ENCODE assay signal across 24 mouse cellular contexts in genomic region chr5:143871547-143872169, GRCm38 (mm10). TPM values are rescaled to one million over a fixed set of nuclear protein-coding genes. Genes with fewer than 3 reads are reported as not detected.
DNase-seq lines count a peak whose midpoint lies in the region; ATAC-seq lines count a peak whose summit lies in the region.
"Had no signal": no experiment of that assay in that cellular context is flagged by ENCODE, and none has a peak within 500 bp of the region (broad histone marks: within the 10 kb centered on the region; RNA-seq: fewer than 3 reads in every experiment).

No protein-coding gene starts in this region.

- DNase-seq in embryonic facial prominence, embryonic 14.5 days (ENCODE audit: low spot score) = peak; percentile 34
- DNase-seq in embryonic facial prominence, embryonic 10.5 days (ENCODE audit: low spot score) = no peak
- DNase-seq in spleen, postnatal 36 days (ENCODE audit: low spot score in 2 of 2) = peak; percentile 30 to 33
- no peak for DNase-seq in spleen, adult 12 weeks (ENCODE audit: low spot score)
- no peak for DNase-seq in midbrain, embryonic 11.5 days (ENCODE audit: low spot score, missing footprints)
- no peak for DNase-seq in adrenal gland, postnatal 14 days
- no peak for DNase-seq in urinary bladder, postnatal 10 days (ENCODE audit: low spot score)
- DNase-seq: adrenal gland, postnatal 10 days; cerebellum, adult 18-20 months; cerebellum, adult 9-11 months; cerebellum, postnatal 36 days; gastrocnemius, postnatal 10 days; heart, adult 2 months; heart, postnatal 14 days had no signal

- no peak overlapping the region for H3K4me3 ChIP-seq in embryonic facial prominence, embryonic 14.5 days (ENCODE audit: low read depth, low read length)
- H3K4me3 ChIP-seq in embryonic facial prominence, embryonic 10.5 days = no peak overlapping the region
- H3K4me3 ChIP-seq in limb, embryonic 15.5 days = no peak overlapping the region
- H3K4me3 ChIP-seq in midbrain, embryonic 11.5 days (ENCODE audit: low read depth, low read length) = no peak overlapping the region
- H3K4me3 ChIP-seq: embryonic facial prominence, embryonic 15.5 days; forebrain, embryonic 12.5 days; heart, adult 2 months; heart, embryonic 15.5 days; hindbrain, embryonic 13.5 days had no signal

- no peaks in the 10 kb centered on the region for H3K27me3 ChIP-seq in embryonic facial prominence, embryonic 14.5 days (replicated peaks; ENCODE audit: control insufficient read depth, insufficient read depth, low read length)
- no peaks in the 10 kb centered on the region for H3K27me3 ChIP-seq in embryonic facial prominence, embryonic 10.5 days (replicated peaks; ENCODE audit: low read depth, poor library complexity, severe bottlenecking)
- H3K27me3 ChIP-seq in limb, embryonic 15.5 days = no peaks in the 10 kb centered on the region
- no peaks in the 10 kb centered on the region for H3K27me3 ChIP-seq in midbrain, embryonic 11.5 days (ENCODE audit: control insufficient read depth, insufficient read depth, low read length)
- H3K27me3 ChIP-seq: embryonic facial prominence, embryonic 15.5 days; forebrain, embryonic 12.5 days; heart, embryonic 15.5 days; hindbrain, embryonic 13.5 days had no signal

- 70% methylated on average over 11 of the region's 11 CpGs for WGBS in embryonic facial prominence, embryonic 14.5 days
- 90% methylated on average over 11 of the region's 11 CpGs for WGBS in embryonic facial prominence, embryonic 10.5 days
- 65% methylated on average over 11 of the region's 11 CpGs for WGBS in limb, embryonic 15.5 days
- WGBS in midbrain, embryonic 11.5 days = 87% methylated on average over 11 of the region's 11 CpGs

- H3K9ac ChIP-seq in embryonic facial prominence, embryonic 14.5 days (ENCODE audit: low read depth, low read length) = no peak overlapping the region
- no peak overlapping the region for H3K9ac ChIP-seq in limb, embryonic 15.5 days
- H3K9ac ChIP-seq in midbrain, embryonic 11.5 days (ENCODE audit: low read length) = no peak overlapping the region
- H3K9ac ChIP-seq: embryonic facial prominence, embryonic 15.5 days; forebrain, embryonic 12.5 days; heart, embryonic 15.5 days; hindbrain, embryonic 13.5 days had no signal

- no peaks in the 10 kb centered on the region for H3K9me3 ChIP-seq in embryonic facial prominence, embryonic 14.5 days (ENCODE audit: control insufficient read depth, low read length)
- H3K9me3 ChIP-seq in embryonic facial prominence, embryonic 10.5 days = no peaks in the 10 kb centered on the region
- no peaks in the 10 kb centered on the region for H3K9me3 ChIP-seq in limb, embryonic 15.5 days
- no peaks in the 10 kb centered on the region for H3K9me3 ChIP-seq in midbrain, embryonic 11.5 days (ENCODE audit: control insufficient read depth, low read length)
- H3K9me3 ChIP-seq: embryonic facial prominence, embryonic 15.5 days; forebrain, embryonic 12.5 days; heart, embryonic 15.5 days; hindbrain, embryonic 13.5 days had no signal

- H3K4me2 ChIP-seq in embryonic facial prominence, embryonic 14.5 days (ENCODE audit: low read depth, low read length) = no peak overlapping the region
- H3K4me2 ChIP-seq in limb, embryonic 15.5 days = no peak overlapping the region
- H3K4me2 ChIP-seq in midbrain, embryonic 11.5 days = no peak overlapping the region
- H3K4me2 ChIP-seq: embryonic facial prominence, embryonic 15.5 days; forebrain, embryonic 12.5 days; heart, embryonic 11.5 days; heart, embryonic 15.5 days; hindbrain, embryonic 13.5 days had no signal

- ATAC-seq in embryonic facial prominence, embryonic 14.5 days (ENCODE audit: low read depth) = peak; percentile 44; the same call in 1 of the 2 replicates
- no peak for ATAC-seq in limb, embryonic 15.5 days (ENCODE audit: insufficient number of reproducible peaks, low FRiP score, low TSS enrichment, low read depth)
- no peak for ATAC-seq in midbrain, embryonic 11.5 days (ENCODE audit: low FRiP score)
- ATAC-seq: forebrain, embryonic 16.5 days; hindbrain, postnatal 0 days had no signal

- peaks cover 44% of the 10 kb centered on the region for H3K36me3 ChIP-seq in embryonic facial prominence, embryonic 14.5 days (ENCODE audit: control insufficient read depth, insufficient read depth, low read length)
- H3K36me3 ChIP-seq in embryonic facial prominence, embryonic 10.5 days (replicated peaks) = peaks cover 52% of the 10 kb centered on the region
- peaks cover 36% of the 10 kb centered on the region for H3K36me3 ChIP-seq in limb, embryonic 15.5 days
- H3K36me3 ChIP-seq in midbrain, embryonic 11.5 days (ENCODE audit: control insufficient read depth, insufficient read depth, low read length) = peaks cover 4% of the 10 kb centered on the region; the same call in 1 of the 2 replicates

- H3K4me1 ChIP-seq in embryonic facial prominence, embryonic 14.5 days (ENCODE audit: control insufficient read depth, insufficient read depth, low read length) = no peaks in the 10 kb centered on the region
- no peaks in the 10 kb centered on the region for H3K4me1 ChIP-seq in embryonic facial prominence, embryonic 10.5 days
- no peaks in the 10 kb centered on the region for H3K4me1 ChIP-seq in limb, embryonic 15.5 days
- H3K4me1 ChIP-seq in midbrain, embryonic 11.5 days (ENCODE audit: control insufficient read depth, insufficient read depth, low read length) = no peaks in the 10 kb centered on the region
- H3K4me1 ChIP-seq: embryonic facial prominence, embryonic 15.5 days; forebrain, embryonic 12.5 days; heart, embryonic 15.5 days; hindbrain, embryonic 13.5 days had no signal

- no peak overlapping the region for H3K27ac ChIP-seq in embryonic facial prominence, embryonic 14.5 days (replicated peaks; ENCODE audit: low read depth, low read length)
- H3K27ac ChIP-seq in embryonic facial prominence, embryonic 10.5 days (replicated peaks) = no peak overlapping the region
- H3K27ac ChIP-seq in limb, embryonic 15.5 days = peak overlapping the region; percentile 63
- no peak overlapping the region for H3K27ac ChIP-seq in midbrain, embryonic 11.5 days (ENCODE audit: low read depth, low read length)
- H3K27ac ChIP-seq: embryonic facial prominence, embryonic 15.5 days; forebrain, embryonic 12.5 days; heart, adult 2 months; heart, embryonic 15.5 days; hindbrain, embryonic 13.5 days; hindbrain, postnatal 0 days had no signal

RNA-seq across cellular contexts. Expression of gene Ankrd61, which starts 25.8 kb away (rescaled TPM):
- polyA plus RNA-seq in embryonic facial prominence, embryonic 14.5 days (2014; fragmentation: Nextera tagmentation; extraction: Ambion mirVana) = 0.18 TPM in 1 of 2 replicates, not detected in the other
- polyA plus RNA-seq in embryonic facial prominence, embryonic 10.5 days (2016; fragmentation: Nextera tagmentation; extraction: Ambion mirVana) = 0.21 and 0.37 TPM in 2 replicates
- 0.30 and 0.51 TPM in 2 replicates for polyA plus RNA-seq in limb, embryonic 15.5 days (2015; fragmentation: Nextera tagmentation; extraction: Ambion mirVana)
- polyA plus RNA-seq in midbrain, embryonic 11.5 days (2014; fragmentation: Nextera tagmentation; extraction: Ambion mirVana) = 0.12 and 0.17 TPM in 2 replicates
- total RNA-seq in adrenal gland, postnatal 14 days (2021) = not detected in 2 replicates
- total RNA-seq: adrenal gland, postnatal 10 days; gastrocnemius, postnatal 10 days; heart, adult 2 months; heart, postnatal 14 days; hindbrain, postnatal 0 days had no signal

RNA-seq across cellular contexts. Expression of gene Aimp2, which starts 38.0 kb away (rescaled TPM):
- 100 and 102 TPM in 2 replicates for polyA plus RNA-seq in embryonic facial prominence, embryonic 14.5 days (2014; fragmentation: Nextera tagmentation; extraction: Ambion mirVana)
- polyA plus RNA-seq in embryonic facial prominence, embryonic 10.5 days (2016; fragmentation: Nextera tagmentation; extraction: Ambion mirVana) = 136 and 144 TPM in 2 replicates
- polyA plus RNA-seq in limb, embryonic 15.5 days (2015; fragmentation: Nextera tagmentation; extraction: Ambion mirVana) = 99.5 and 111 TPM in 2 replicates
- 99.5 and 101 TPM in 2 replicates for polyA plus RNA-seq in midbrain, embryonic 11.5 days (2014; fragmentation: Nextera tagmentation; extraction: Ambion mirVana)
- 33.5 and 41.5 TPM in 2 replicates for total RNA-seq in adrenal gland, postnatal 14 days (2021)

RNA-seq across cellular contexts. Expression of gene Pms2, which starts 38.1 kb away (rescaled TPM):
- polyA plus RNA-seq in embryonic facial prominence, embryonic 14.5 days (2014; fragmentation: Nextera tagmentation; extraction: Ambion mirVana) = 20.9 and 23.3 TPM in 2 replicates
- 36.9 and 41.0 TPM in 2 replicates for polyA plus RNA-seq in embryonic facial prominence, embryonic 10.5 days (2016; fragmentation: Nextera tagmentation; extraction: Ambion mirVana)
- polyA plus RNA-seq in limb, embryonic 15.5 days (2015; fragmentation: Nextera tagmentation; extraction: Ambion mirVana) = 23.6 and 26.5 TPM in 2 replicates
- polyA plus RNA-seq in midbrain, embryonic 11.5 days (2014; fragmentation: Nextera tagmentation; extraction: Ambion mirVana) = 35.6 and 37.1 TPM in 2 replicates
- 8.7 and 8.9 TPM in 2 replicates for total RNA-seq in adrenal gland, postnatal 14 days (2021)

RNA-seq across cellular contexts. Expression of gene Eif2ak1, which starts 54.1 kb away (rescaled TPM):
- 38.4 and 39.8 TPM in 2 replicates for polyA plus RNA-seq in embryonic facial prominence, embryonic 14.5 days (2014; fragmentation: Nextera tagmentation; extraction: Ambion mirVana)
- 47.8 and 48.7 TPM in 2 replicates for polyA plus RNA-seq in embryonic facial prominence, embryonic 10.5 days (2016; fragmentation: Nextera tagmentation; extraction: Ambion mirVana)
- polyA plus RNA-seq in limb, embryonic 15.5 days (2015; fragmentation: Nextera tagmentation; extraction: Ambion mirVana) = 36.5 and 38.5 TPM in 2 replicates
- polyA plus RNA-seq in midbrain, embryonic 11.5 days (2014; fragmentation: Nextera tagmentation; extraction: Ambion mirVana) = 52.8 and 54.5 TPM in 2 replicates
- total RNA-seq in adrenal gland, postnatal 14 days (2021) = 33.1 and 34.2 TPM in 2 replicates

RNA-seq across cellular contexts. Expression of gene Gm42421, which starts 56.3 kb away (rescaled TPM):
- polyA plus RNA-seq in embryonic facial prominence, embryonic 14.5 days (2014; fragmentation: Nextera tagmentation; extraction: Ambion mirVana) = 0.49 and 0.63 TPM in 2 replicates
- 0.85 and 1.0 TPM in 2 replicates for polyA plus RNA-seq in embryonic facial prominence, embryonic 10.5 days (2016; fragmentation: Nextera tagmentation; extraction: Ambion mirVana)
- 0.70 and 0.72 TPM in 2 replicates for polyA plus RNA-seq in limb, embryonic 15.5 days (2015; fragmentation: Nextera tagmentation; extraction: Ambion mirVana)
- 1.2 and 1.3 TPM in 2 replicates for polyA plus RNA-seq in midbrain, embryonic 11.5 days (2014; fragmentation: Nextera tagmentation; extraction: Ambion mirVana)
- not detected in 2 replicates for total RNA-seq in adrenal gland, postnatal 14 days (2021)
- total RNA-seq: adrenal gland, postnatal 10 days; gastrocnemius, postnatal 4 days; heart, adult 2 months; hematopoietic stem cell, adult 5-6 weeks had no signal

Comparison
In these comparisons a context has a peak if more than half of its experiments do, and no peak if none do; other contexts are left out.
1. DNase-seq: peak in embryonic facial prominence, embryonic 14.5 days (single experiment) and spleen, postnatal 36 days (2 of 2); none in embryonic facial prominence, embryonic 10.5 days (single experiment), spleen, adult 12 weeks (single experiment), midbrain, embryonic 11.5 days (single experiment), adrenal gland, postnatal 14 days (single experiment) and urinary bladder, postnatal 10 days (single experiment).